Mouse (Mus musculus): ENCODE data around the gene Tgfbi. TPM values are rescaled to one million over a fixed set of nuclear protein-coding genes. Genes with fewer than 3 reads are reported as not detected.

Tgfbi gene
- polyA plus RNA-seq, 1 experiment from 2014 or later, result 15.3 TPM

- Histone ChIP-seq H3K4me2 (no peak overlapping the region), H3K9ac (no peak overlapping the region), H3K4me1 (replicated peaks) (peaks cover 33% of the 10 kb centered on the region), H3K9me3 (no peaks in the 10 kb centered on the region), H3K36me3 (no peaks in the 10 kb centered on the region), H3K27ac (replicated peaks) (no peak overlapping the region), H3K4me3 (no peak overlapping the region), H3K27me3 (no peaks in the 10 kb centered on the region)
- WGBS, result 81% methylated on average over 10 of the region's 10 CpGs
- ATAC-seq (ENCODE audit: low read depth), result no peak
Observed at GRCm38 (mm10) chr13:56600216-56600890, 9.0 kb upstream of the Tgfbi start.

GRCm38 (mm10) chr13:56601199-56601598 is 8.1 kb upstream of the Tgfbi start:
- WGBS, result 38% methylated on average over 11 of the region's 11 CpGs
- no peak for ATAC-seq (ENCODE audit: low read depth)
- H3K4me1 ChIP-seq (replicated peaks), result peaks cover 33% of the 10 kb centered on the region
- H3K27ac ChIP-seq (replicated peaks), result peak overlapping the region; percentile 54
- H3K9ac ChIP-seq, result no peak overlapping the region
- no peak overlapping the region for H3K4me3 ChIP-seq
- no peaks in the 10 kb centered on the region for H3K9me3 ChIP-seq
- no peaks in the 10 kb centered on the region for H3K27me3 ChIP-seq
- H3K4me2 ChIP-seq, result no peak overlapping the region
- no peaks in the 10 kb centered on the region for H3K36me3 ChIP-seq

GRCm38 (mm10) chr13:56605503-56605902 is 3.8 kb upstream of the Tgfbi start:
- ATAC-seq (ENCODE audit: low read depth), result no peak
- Histone ChIP-seq H3K4me3 (no peak overlapping the region), H3K9ac (no peak overlapping the region), H3K36me3 (no peaks in the 10 kb centered on the region), H3K27ac (replicated peaks) (no peak overlapping the region), H3K9me3 (no peaks in the 10 kb centered on the region), H3K27me3 (peaks cover 26% of the 10 kb centered on the region), H3K4me1 (replicated peaks) (peaks cover 36% of the 10 kb centered on the region), H3K4me2 (no peak overlapping the region)
- 89% methylated on average over 9 of the region's 9 CpGs for WGBS

GRCm38 (mm10) chr13:56606724-56607123 is 2.6 kb upstream of the Tgfbi start:
- Histone ChIP-seq H3K4me3 (no peak overlapping the region), H3K9me3 (no peaks in the 10 kb centered on the region), H3K4me1 (replicated peaks) (peaks cover 30% of the 10 kb centered on the region), H3K27ac (replicated peaks) (no peak overlapping the region), H3K9ac (no peak overlapping the region), H3K4me2 (no peak overlapping the region), H3K36me3 (no peaks in the 10 kb centered on the region), H3K27me3 (peaks cover 38% of the 10 kb centered on the region)
- ATAC-seq (ENCODE audit: low read depth), result no peak
- WGBS, result 73% methylated on average over 11 of the region's 11 CpGs

- no peaks in the 10 kb centered on the region for H3K36me3 ChIP-seq
- no peak overlapping the region for H3K27ac ChIP-seq (replicated peaks)
- H3K9me3 ChIP-seq, result no peaks in the 10 kb centered on the region
- H3K4me2 ChIP-seq, result no peak overlapping the region
- peaks cover 41% of the 10 kb centered on the region for H3K27me3 ChIP-seq
- peaks cover 32% of the 10 kb centered on the region for H3K4me1 ChIP-seq (replicated peaks)
- H3K9ac ChIP-seq, result no peak overlapping the region
- no peak overlapping the region for H3K4me3 ChIP-seq
- WGBS, result 52% methylated on average over 7 of the region's 7 CpGs
- no peak for ATAC-seq (ENCODE audit: low read depth)
Observed at GRCm38 (mm10) chr13:56607225-56607624, 2.1 kb upstream of the Tgfbi start.

GRCm38 (mm10) chr13:56607846-56608245 is 1.5 kb upstream of the Tgfbi start:
- no peak for ATAC-seq (ENCODE audit: low read depth)
- 79% methylated on average over 4 of the region's 4 CpGs for WGBS
- Histone ChIP-seq H3K27me3 (peaks cover 41% of the 10 kb centered on the region), H3K4me3 (no peak overlapping the region), H3K4me2 (no peak overlapping the region), H3K9me3 (no peaks in the 10 kb centered on the region), H3K27ac (replicated peaks) (no peak overlapping the region), H3K36me3 (no peaks in the 10 kb centered on the region), H3K4me1 (replicated peaks) (peaks cover 37% of the 10 kb centered on the region), H3K9ac (no peak overlapping the region)

GRCm38 (mm10) chr13:56611129-56611528 is 1.8 kb downstream of the Tgfbi start:
- WGBS, result 82% methylated on average over 4 of the region's 4 CpGs
- Histone ChIP-seq H3K9ac (no peak overlapping the region), H3K4me1 (replicated peaks) (peaks cover 46% of the 10 kb centered on the region), H3K27me3 (peaks cover 41% of the 10 kb centered on the region), H3K9me3 (no peaks in the 10 kb centered on the region), H3K27ac (replicated peaks) (no peak overlapping the region), H3K36me3 (no peaks in the 10 kb centered on the region), H3K4me2 (0 out of 2 replicates have a peak overlapping the region, but pooled peaks have one; percentile 95), H3K4me3 (no peak overlapping the region)
- ATAC-seq (ENCODE audit: low read depth), result no peak

- no peaks in the 10 kb centered on the region for H3K36me3 ChIP-seq
- 59% methylated on average over 3 of the region's 3 CpGs for WGBS
- peaks cover 43% of the 10 kb centered on the region for H3K4me1 ChIP-seq (replicated peaks)
- no peak overlapping the region for H3K9ac ChIP-seq
- H3K9me3 ChIP-seq, result no peaks in the 10 kb centered on the region
- H3K4me2 ChIP-seq, result peak overlapping the region; percentile 0; the same call in 1 of the 2 replicates
- peaks cover 41% of the 10 kb centered on the region for H3K27me3 ChIP-seq
- H3K4me3 ChIP-seq, result no peak overlapping the region
- no peak for ATAC-seq (ENCODE audit: low read depth)
- H3K27ac ChIP-seq (replicated peaks), result no peak overlapping the region
Observed at GRCm38 (mm10) chr13:56611741-56612140, 2.4 kb downstream of the Tgfbi start.

GRCm38 (mm10) chr13:56612331-56612730 is 3.0 kb downstream of the Tgfbi start:
- no peak overlapping the region for H3K9ac ChIP-seq
- peaks cover 39% of the 10 kb centered on the region for H3K4me1 ChIP-seq (replicated peaks)
- H3K4me3 ChIP-seq, result no peak overlapping the region
- 0 out of 2 replicates have a peak overlapping the region, but pooled peaks have one; percentile 0 for H3K4me2 ChIP-seq
- ATAC-seq (ENCODE audit: low read depth), result no peak
- 16% methylated on average over 10 of the region's 10 CpGs for WGBS
- no peaks in the 10 kb centered on the region for H3K36me3 ChIP-seq
- peaks cover 41% of the 10 kb centered on the region for H3K27me3 ChIP-seq
- H3K27ac ChIP-seq (replicated peaks), result no peak overlapping the region
- H3K9me3 ChIP-seq, result no peaks in the 10 kb centered on the region

- H3K4me1 ChIP-seq (replicated peaks), result peaks cover 39% of the 10 kb centered on the region
- no peak overlapping the region for H3K9ac ChIP-seq
- no peak for ATAC-seq (ENCODE audit: low read depth)
- no peak overlapping the region for H3K27ac ChIP-seq (replicated peaks)
- H3K4me2 ChIP-seq, result no peak overlapping the region
- no peak overlapping the region for H3K4me3 ChIP-seq
- H3K9me3 ChIP-seq, result no peaks in the 10 kb centered on the region
- peaks cover 36% of the 10 kb centered on the region for H3K27me3 ChIP-seq
- H3K36me3 ChIP-seq, result no peaks in the 10 kb centered on the region
- 73% methylated on average over 9 of the region's 9 CpGs for WGBS
Observed at GRCm38 (mm10) chr13:56613366-56613998, 4.2 kb downstream of the Tgfbi start.

GRCm38 (mm10) chr13:56614768-56615167 is 5.4 kb downstream of the Tgfbi start:
- no peak for ATAC-seq (ENCODE audit: low read depth)
- Histone ChIP-seq H3K4me3 (no peak overlapping the region), H3K36me3 (no peaks in the 10 kb centered on the region), H3K4me1 (replicated peaks) (peaks cover 30% of the 10 kb centered on the region), H3K9me3 (no peaks in the 10 kb centered on the region), H3K9ac (no peak overlapping the region), H3K4me2 (no peak overlapping the region), H3K27ac (replicated peaks) (no peak overlapping the region), H3K27me3 (peaks cover 23% of the 10 kb centered on the region)
- WGBS, result 77% methylated on average over 3 of the region's 3 CpGs

- 71% methylated on average over 10 of the region's 10 CpGs for WGBS
- no peak overlapping the region for H3K4me2 ChIP-seq
- peaks cover 18% of the 10 kb centered on the region for H3K27me3 ChIP-seq
- H3K9me3 ChIP-seq, result no peaks in the 10 kb centered on the region
- no peak for ATAC-seq (ENCODE audit: low read depth)
- H3K4me1 ChIP-seq (replicated peaks), result peaks cover 27% of the 10 kb centered on the region
- H3K27ac ChIP-seq (replicated peaks), result no peak overlapping the region
- H3K9ac ChIP-seq, result no peak overlapping the region
- no peaks in the 10 kb centered on the region for H3K36me3 ChIP-seq
- H3K4me3 ChIP-seq, result no peak overlapping the region
Observed at GRCm38 (mm10) chr13:56615223-56615622, 5.9 kb downstream of the Tgfbi start.

All from neural tube, embryonic 13.5 days (tissue).